Mouse (Mus musculus): ENCODE measurements at regions not wholly inside any gene's neighbourhood (a gene's known extent, or its start where the extent isn't known, plus 50 kb on each side); places are given as distances from the start of the nearest gene placed in this dataset.
A peak's percentile ranks its signal among the peaks of the same experiment; 100 is the strongest.

GRCm38 (mm10) chr10:117548775-117549505, 80.4 kb upstream of the Cpm start:
- Histone ChIP-seq H3K4me3 (no peak overlapping the region), H3K27ac (no peak overlapping the region)
- DNase-seq, result no peak
- TF ChIP-seq CTCF (IDR thresholded peaks at IDR 0.05), result no peak
- intact Hi-C loops (cut with DNase I), result no loop called here

DNA sequence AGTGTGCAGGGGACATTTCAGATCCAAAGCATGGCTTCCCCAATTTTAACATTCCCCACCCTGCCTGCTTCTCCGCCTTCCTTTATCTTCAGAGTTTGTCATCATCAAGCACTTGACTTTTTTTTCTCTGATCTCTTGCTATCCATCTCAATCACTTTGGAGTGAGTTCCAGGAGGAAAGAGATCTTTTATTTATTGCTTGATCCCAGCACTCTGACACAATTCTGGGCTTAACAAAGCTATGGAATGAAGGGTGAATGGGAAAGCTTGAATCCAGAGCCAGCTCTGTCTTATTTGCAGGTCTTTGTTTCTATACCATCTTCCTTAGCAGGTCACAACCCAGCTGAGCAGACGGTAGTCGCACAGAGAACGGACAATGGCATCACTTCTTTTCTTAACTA, 81.0 kb upstream of the Cpm start:
- DNase-seq, result no peak
- TF ChIP-seq CTCF (IDR thresholded peaks at IDR 0.05), result no peak
- intact Hi-C loops (cut with DNase I), result no loop called here
- H3K27ac ChIP-seq, result no peak overlapping the region
- no peak overlapping the region for H3K4me3 ChIP-seq

GRCm38 (mm10) chr10:117547275-117547674, 82.0 kb upstream of the Cpm start:
- DNase-seq, result no peak
- Histone ChIP-seq H3K4me3 (no peak overlapping the region), H3K27ac (no peak overlapping the region)
- no peak for TF ChIP-seq CTCF (IDR thresholded peaks at IDR 0.05)
- intact Hi-C loops (cut with DNase I), result no loop called here

DNA sequence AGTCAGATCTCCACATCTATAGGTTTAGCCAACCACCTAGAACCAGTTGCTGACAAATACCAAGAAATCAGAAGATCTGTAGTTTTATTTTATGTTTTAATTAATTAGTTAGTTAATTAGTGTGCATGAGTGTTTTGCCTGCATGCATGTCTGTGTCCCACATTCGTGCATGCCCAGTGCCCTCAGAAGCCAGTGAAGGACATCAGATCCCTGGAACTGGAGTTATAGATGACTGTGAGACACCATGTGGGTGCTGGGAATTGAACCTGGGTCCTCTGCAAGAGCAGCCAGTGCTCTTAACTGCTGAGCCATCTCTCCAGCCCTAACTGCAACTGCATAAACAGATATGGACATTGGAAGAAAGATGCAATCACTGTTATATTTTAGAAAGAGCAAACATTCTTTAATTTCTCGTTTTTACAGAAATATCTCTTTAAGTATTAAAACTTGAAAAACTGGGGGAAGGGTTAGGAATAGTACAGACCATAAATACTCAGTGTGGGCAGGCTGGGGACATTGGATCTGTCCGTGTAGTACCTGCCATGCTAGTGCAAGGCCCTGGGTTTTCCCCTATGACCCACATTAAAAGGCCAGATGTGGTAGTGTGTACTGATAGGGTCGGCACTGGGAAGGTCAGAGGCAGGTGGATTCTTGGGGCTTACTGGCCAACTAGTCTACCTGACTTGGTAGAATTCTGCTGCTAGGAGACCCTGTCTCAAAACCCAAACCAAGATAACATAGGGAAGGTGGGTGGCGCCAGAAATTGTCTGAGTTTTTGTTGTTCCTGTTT, 83.3 kb upstream of the Cpm start:
- TF ChIP-seq CTCF (IDR thresholded peaks at IDR 0.05), result no peak
- intact Hi-C loops (cut with DNase I), result no loop called here
- no peak for DNase-seq

GRCm38 (mm10) chr10:117544680-117545546, 84.4 kb upstream of the Cpm start:
- intact Hi-C loops (cut with DNase I), result no loop called here
- H3K27ac ChIP-seq, result no peak overlapping the region
- peak; percentile 23 for DNase-seq
- TF ChIP-seq CTCF (IDR thresholded peaks at IDR 0.05), result no peak
- no peak overlapping the region for H3K4me3 ChIP-seq

More for the DNA sequence above, 83.3 kb upstream of the Cpm start:
- H3K4me3 ChIP-seq, result no peak overlapping the region
- H3K27ac ChIP-seq, result no peak overlapping the region

DNA sequence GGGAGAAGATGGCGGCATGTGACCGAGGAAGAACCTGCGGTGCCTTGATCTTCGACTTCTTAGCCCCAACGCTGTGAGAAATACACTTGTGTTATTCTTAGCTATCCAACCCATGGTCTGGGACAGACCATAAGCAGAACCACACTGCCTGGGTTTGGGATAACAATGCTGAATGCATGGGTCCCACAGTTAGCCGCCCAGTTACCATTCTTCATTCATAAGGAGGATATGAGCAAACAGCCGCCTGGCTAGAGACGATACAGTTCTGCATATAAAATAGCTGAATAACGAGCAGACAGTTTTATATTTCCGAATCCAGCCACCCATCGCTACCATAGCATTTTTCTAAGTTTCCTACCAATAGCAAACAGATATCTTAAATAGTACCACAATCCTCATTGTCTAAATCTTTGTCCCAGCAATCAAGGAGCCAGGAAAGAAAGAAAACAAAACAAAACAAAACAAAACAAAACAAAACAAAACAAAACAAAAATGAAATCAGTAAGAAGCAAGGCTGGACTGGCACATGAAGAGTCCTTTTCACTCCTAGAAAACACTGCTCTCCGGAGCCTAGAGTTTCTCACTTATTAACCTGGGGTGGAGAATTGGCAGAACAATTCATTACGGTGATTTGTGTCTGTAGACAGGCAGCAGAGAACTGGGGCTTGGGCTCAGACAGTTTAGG, 85.2 kb upstream of the Cpm start:
- no peak for TF ChIP-seq CTCF (IDR thresholded peaks at IDR 0.05)
- intact Hi-C loops (cut with DNase I), result no loop called here
- Histone ChIP-seq H3K27ac (no peak overlapping the region), H3K4me3 (no peak overlapping the region)
- no peak for DNase-seq

DNA sequence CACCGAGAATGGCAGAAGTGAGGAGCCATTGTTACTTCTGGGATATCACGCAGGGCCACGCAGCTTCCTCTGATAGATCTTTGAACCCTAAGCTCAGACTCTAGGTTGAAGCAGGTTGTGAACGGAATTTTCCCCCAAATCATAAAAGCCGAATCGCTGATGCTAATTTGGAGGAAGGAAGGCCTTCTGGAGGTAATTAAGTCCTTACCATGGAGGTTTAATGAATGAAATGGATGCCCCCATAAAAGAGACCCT, 85.7 kb upstream of the Cpm start:
- intact Hi-C loops (cut with DNase I), result no loop called here
- no peak overlapping the region for H3K27ac ChIP-seq
- no peak for TF ChIP-seq CTCF (IDR thresholded peaks at IDR 0.05)
- DNase-seq, result no peak
- no peak overlapping the region for H3K4me3 ChIP-seq

- Histone ChIP-seq H3K27ac (no peak overlapping the region), H3K4me3 (no peak overlapping the region)
- DNase-seq, result no peak
- no peak for TF ChIP-seq CTCF (IDR thresholded peaks at IDR 0.05)
- intact Hi-C loops (cut with DNase I), result no loop called here
These were observed 86.2 kb upstream of the Cpm start for GRCm38 (mm10) chr10:117542886-117543695.

- H3K4me3 ChIP-seq, result no peak overlapping the region
- no peak for DNase-seq
- intact Hi-C loops (cut with DNase I), result no loop called here
- no peak for TF ChIP-seq CTCF (IDR thresholded peaks at IDR 0.05)
- no peak overlapping the region for H3K27ac ChIP-seq
These were observed 86.9 kb upstream of the Cpm start for GRCm38 (mm10) chr10:117542351-117542750.

DNA sequence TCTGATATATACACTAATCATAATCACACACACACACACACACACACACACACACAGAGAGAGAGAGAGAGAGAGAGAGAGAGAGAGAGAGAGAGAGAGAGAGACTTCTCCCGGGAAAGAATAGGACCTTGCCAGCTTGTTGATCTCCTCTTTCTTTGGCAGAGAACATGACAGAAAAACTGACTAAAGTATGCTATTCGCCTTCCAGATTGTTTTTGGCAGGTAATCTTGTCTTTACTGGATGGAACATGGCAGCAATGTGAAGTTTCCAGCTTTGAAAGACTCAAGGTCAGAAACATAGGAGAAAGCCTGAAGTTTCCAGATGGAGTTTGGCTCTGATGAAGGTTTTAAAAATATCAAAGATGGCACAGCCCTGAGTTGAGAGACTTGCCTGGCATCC, 87.8 kb upstream of the Cpm start:
- TF ChIP-seq CTCF (IDR thresholded peaks at IDR 0.05), result no peak
- no peak overlapping the region for H3K27ac ChIP-seq
- DNase-seq, result no peak
- no peak overlapping the region for H3K4me3 ChIP-seq
- intact Hi-C loops (cut with DNase I), result no loop called here

- no peak for TF ChIP-seq CTCF (IDR thresholded peaks at IDR 0.05)
- intact Hi-C loops (cut with DNase I), result no loop called here
These were observed 88.4 kb upstream of the Cpm start for GRCm38 (mm10) chr10:117540747-117541398.

More at GRCm38 (mm10) chr10:117540747-117541398, 88.4 kb upstream of the Cpm start:
- Histone ChIP-seq H3K27ac (no peak overlapping the region), H3K4me3 (no peak overlapping the region)
- DNase-seq, result no peak

Measured in gastrocnemius, adult 2 months (tissue).